Mouse (Mus musculus) bone marrow, adult 2 months (tissue): ENCODE results near the gene Smyd3.

Experiments used
- CTCF ChIP-seq: fragments of 200-500 bp; IDR thresholded peaks from 2 replicates; pipeline ENCODE4 v1.5.1; 2011; ENCODE audit warnings: low read length, control low read depth; ENCODE audit not compliant: control insufficient read depth, insufficient read depth
- POLR2A ChIP-seq: fragments of 200-500 bp; IDR thresholded peaks from 2 replicates; pipeline ENCODE4 v1.6.1; 2011; ENCODE audit warnings: low read depth, mild to moderate bottlenecking, control low read depth, low read length, borderline replicate concordance; ENCODE audit not compliant: control insufficient read depth

DNA sequence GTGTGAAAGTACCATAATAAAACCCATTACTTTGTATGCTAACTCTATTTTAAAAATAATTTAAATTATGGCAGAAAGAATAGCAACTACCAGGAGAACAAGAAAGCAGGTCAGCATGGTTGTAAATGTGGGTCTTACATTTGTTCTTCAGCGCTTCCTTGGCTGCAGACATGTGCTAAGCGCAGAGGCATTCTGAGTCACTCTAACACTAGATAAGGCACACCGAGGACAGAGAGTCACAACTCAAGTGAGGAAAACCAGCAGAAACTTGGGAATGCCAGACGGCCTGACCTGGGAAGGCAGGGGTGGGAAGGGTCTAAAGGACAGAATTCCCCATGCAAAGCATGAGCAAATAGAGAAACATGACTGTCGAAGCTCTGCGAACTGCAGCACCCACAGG, 63.2 kb downstream of the Smyd3 start:
- no peak for TF ChIP-seq POLR2A
- no peak for TF ChIP-seq CTCF
